Mouse (Mus musculus) frontal cortex, postnatal 14 days (tissue): ENCODE results near the gene Triobp.
A peak's percentile ranks its signal among the peaks of the same experiment; 100 is the strongest.
"Not testable (repeated sequence)": the region's sequence is repeated elsewhere in the genome, so short reads cannot be mapped to it uniquely, and the experiment has no call there.

Experiments
- DNase-seq, 2 experiments: peaks; one replicate each; pipeline ENCODE4 v3.0.0; 2022; ENCODE audit warnings: low spot score in 2 of 2

Triobp gene

DNA sequence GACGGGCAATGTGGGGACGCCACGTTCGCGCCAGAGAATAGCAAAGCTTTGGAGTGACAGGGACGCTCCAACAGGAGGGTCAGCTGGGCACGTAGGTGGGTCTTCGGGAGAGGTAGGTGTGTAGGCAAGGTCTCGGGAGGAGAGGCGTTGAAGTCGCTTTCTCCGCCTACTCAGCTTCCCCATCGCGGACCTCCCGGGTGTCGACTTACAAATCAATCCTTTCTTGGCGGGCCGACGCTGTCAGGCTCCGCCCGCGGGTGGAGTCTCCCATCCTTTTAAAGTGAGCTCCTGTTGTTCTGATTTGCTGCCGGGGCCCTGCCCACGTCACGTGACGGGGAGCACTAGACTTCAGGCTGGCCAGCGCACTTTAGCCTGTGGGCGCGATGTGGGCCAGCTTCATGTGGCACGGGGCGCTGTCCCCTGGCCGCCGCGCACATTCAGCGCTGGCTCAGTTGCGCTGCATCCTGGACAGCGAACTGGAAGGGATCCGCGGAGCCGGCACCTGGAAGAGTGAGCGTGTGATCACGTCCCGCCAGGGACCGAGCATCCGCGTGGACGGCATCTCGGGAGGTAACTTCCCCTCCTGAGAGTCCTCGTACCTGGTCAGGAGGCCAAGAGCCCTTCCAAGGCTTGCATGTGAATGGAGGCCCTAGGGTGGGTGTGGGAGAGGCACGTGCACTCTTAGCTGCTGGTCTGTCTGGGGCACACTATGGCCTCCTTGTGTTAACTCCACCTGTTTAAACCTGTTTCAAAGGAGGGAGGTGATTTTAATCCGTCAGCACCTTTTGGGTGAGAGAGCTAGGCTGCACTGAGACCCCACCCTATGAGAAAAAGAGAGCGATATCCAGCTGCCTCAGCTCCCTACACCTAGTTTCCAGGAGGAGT is 83.3 kb downstream of the Triobp start:
- DNase-seq: peak; percentile 76 to 77

DNA sequence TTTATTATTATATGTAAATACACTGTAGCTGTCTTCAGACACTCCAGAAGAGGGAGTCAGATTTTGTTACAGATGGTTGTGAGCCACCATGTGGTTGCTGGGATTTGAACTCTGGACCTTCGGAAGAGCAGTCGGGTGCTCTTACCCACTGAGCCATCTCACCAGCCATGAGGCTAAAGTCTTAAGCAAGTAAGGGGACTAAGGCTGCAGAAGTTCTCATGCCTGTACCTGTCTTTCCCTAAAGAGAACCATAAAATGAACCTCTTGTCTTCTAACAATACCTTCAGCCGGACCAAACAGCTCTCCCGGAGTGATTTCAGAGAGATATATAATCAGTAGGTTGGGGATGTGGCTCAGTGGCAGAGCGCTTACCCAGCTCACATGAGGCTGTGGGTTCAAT is 84.4 kb downstream of the Triobp start:
- not testable (repeated sequence) for DNase-seq

DNA sequence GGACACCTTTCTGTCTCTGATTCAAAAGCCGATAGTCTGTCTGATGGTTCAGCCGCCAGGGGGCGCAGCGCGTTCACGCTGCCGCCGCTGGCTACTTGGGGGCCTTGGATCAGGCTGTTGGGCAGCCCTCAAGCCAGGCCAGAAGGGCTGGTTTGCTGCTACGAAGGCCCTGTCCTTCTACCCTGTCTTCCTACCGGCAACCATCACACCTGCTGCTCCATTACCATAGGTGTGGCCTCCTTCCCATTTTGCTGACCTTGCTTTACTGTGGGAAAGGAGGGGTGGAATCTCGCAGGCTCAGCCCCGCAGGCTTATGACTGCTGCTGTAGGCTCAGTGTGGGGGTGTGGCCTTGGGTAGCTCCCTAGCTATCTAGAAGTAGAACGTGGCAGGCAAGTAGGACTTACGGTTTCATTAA is 90.4 kb downstream of the Triobp start:
- DNase-seq: peak in 1 of 2 experiments; percentile 47

DNA sequence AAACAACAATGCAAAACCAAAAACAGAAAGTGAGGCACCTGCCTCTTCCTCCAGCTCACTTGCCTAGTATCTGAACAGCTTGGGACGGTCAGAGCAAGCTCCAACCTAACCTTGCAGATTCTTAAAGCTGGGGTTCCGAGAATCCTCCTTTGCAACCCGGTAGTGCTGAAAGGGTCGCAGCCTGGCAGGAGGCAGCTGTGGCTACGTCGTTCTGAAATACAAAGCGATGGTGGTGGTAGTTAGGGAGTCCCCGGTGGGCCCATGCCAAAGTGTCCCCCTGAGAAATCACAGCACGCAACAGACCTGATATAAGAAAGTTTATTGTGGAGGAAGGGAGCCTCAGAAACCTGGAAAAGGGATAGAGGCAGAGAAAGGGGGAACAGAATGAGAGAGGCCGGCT is 90.8 kb downstream of the Triobp start:
- no peak for DNase-seq

DNA sequence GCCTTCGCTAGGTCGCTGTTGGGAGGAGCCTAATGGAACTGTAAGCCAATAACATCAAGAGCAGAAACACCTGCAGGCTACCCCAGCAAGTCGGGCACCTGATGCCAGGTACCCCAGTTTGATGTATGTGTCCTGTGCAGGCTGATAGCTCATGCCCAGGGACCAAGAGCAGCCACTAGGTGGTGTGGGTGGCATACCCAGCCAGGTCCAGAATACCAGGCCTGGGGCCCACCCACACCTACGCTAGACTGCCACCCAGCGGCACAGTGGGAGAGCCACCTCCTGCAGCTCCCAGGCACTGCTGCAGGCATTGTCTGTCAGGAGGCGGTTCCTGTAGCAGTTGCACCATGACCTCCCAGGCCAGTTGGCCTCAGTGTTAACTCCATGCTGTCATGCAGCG is 91.3 kb downstream of the Triobp start:
- no peak for DNase-seq

DNA sequence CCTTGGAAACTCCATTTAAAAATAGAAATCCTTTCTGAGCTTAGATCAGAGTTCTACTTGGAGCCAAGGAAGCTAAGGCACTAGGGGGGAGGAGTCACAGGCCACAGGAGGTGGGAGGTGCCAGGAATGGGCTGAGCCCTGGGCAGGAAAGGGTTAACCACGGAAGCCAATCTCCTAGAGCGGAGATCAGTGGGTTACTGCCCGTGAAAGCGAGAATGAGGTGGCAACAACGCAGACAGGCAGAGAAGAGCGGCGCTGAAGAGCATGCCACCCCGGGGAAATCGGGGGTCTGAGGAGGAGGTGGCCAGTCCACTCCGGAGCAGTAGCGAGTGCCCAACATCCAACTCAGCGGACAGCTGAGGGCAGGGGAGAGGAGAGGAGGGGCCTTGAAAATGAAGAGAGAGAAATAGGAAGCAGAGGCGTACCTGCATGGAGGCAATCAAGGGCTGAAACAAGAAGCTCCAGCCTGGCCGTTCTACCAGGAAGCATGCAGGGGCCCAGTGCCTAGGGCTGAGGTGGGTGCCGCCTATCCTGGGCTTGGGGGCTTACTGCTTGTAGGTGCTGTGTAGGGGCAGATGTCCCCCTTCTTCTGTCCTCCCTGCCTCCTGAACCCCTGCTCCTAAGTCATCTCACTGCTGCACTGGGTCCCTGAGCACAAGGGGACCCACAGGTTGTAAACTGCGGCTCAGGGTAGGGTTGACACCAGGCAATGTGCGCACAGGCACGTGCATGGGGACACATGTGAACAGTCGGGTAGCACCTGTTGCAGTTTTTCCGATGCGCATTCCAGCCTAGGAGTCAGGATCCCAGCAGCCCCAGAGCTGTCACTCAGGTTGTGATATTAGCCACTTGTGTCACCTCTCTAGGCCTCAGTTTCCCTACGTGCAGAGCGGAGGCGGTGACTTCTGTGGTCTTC is 93.2 kb downstream of the Triobp start:
- no peak for DNase-seq

DNA sequence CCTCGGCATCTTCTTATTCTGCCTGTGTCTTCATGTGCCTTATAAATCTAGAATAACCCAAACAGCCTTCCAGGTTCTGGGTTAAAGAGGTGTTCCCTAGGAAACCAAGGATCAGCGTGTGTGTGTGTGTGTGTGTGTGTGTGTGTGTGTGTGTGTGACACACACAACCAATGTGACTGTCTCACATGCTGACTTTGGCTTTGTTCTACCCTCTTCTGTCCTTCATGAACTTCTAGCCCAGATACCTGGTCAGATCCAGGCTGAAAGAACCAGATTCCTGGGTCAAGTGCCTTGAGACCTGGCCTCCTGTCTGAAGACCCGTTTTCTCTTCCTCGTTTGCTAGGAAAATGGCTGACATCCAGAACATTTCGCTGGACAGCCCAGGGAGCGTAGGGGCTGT is 94.1 kb downstream of the Triobp start, which contains the start of gene Galr3:
Galr3 (plus strand) TSS at position 301 of the 400 bp plus-strand sequence.
- no peak for DNase-seq

DNA sequence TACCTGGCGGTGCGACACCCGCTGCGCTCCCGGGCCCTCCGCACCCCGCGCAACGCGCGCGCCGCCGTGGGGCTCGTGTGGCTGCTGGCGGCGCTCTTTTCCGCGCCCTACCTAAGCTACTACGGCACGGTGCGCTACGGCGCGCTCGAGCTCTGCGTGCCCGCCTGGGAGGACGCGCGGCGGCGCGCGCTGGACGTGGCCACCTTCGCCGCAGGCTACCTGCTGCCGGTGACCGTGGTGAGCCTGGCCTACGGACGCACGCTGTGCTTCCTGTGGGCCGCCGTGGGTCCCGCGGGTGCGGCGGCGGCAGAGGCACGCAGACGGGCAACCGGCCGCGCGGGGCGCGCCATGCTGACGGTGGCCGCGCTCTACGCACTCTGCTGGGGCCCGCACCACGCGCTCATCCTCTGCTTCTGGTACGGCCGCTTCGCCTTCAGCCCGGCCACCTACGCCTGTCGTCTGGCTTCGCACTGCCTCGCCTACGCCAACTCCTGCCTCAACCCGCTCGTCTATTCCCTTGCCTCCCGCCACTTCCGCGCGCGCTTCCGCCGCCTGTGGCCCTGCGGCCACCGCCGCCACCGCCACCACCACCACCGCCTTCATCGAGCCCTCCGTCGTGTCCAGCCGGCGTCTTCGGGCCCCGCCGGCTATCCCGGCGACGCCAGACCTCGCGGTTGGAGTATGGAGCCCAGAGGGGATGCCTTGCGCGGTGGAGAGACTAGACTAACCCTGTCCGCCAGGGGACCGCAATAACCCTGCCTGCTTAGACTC is 95.4 kb downstream of the Triobp start:
- DNase-seq: no peak

DNA sequence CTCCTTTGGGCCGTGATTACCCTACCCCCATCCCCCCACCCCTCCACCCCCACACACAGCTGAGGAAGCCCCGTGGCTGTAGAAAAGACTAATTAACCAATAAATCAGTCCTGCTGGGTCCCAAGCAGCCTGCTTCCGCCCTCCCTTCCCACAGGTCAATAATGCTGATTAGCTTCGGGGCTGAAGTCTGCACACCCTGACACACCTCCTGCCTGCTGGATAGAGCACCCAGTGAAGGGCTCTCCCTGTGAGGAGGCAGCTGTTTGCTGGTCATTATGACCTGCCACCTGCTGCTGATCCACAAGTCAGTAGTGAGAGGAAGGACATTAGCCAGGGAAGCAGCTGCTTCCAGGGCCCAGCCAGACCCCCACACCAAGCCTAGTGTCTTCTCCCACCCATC is 97.3 kb downstream of the Triobp start:
- DNase-seq: no peak

DNA sequence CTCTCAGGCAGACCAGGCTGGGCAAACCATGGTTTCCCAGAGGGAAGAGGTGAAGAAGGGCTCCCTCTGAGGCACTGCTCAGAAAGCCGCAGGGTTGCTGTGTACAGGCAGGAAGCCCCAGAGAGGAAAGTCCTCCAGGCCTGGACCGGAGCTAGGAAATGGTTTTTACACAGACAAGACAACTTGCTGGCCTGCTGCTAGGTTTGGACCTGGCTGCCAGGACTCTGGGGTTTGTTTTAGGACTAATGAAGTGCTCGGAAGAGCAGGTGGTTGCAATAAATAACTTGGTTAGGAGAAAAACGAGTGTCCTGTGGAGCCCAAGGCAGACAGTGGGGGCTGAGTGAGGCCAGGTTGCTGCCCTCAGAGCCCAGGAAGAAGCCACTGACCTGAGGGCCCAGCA is 100.7 kb downstream of the Triobp start:
- no peak for DNase-seq

DNA sequence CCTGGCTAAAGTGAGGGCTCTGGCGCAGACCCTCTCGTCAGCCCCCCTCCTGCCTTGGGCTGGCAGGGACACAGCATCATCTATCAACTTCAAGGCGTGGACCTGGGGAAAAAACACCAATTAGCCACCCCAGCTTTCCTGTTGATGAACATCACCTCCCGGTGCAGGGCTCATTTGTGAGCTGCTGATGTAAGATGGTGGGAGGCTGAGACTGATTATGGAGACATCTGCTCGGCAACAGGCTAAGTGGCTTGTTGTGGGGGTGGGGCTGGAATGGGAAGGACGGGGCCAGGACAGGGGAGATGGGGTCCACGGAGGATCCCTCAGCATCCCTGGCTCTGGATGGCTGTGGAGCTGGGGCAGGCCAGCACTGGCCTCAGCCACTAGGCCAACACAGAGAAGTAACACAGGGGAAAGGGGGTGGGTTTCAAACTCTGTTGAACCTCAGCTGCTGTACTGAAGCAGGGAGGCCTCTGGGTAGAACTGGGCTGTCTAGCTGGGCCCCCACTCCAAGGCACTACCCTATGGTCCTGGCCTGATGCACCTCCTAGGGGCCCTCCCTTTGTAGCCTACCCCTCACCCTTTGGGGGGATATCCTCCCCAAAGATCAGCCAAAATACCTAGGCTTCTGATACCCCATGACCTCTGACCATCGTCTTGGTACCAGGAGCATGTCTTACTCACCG is 102.8 kb downstream of the Triobp start:
- no peak for DNase-seq

DNA sequence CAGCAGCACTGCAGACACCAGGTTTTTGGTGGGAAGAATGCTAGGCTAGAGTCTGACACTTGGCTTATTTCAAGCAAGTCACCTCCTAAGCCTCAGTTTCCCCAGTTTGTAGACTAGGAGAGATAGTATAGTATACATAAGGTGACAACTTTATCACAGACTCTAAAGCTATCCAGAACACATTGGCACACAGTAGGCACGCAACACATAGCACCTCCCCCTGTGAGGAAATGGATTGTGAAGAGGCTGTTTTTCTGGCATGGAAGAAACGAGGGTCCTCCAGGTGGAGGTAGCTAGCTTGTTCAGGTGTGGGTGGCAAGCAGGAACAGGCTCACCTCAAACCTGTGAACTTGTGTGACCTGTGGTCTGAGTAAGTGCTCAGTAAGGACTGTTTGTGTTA is 103.4 kb downstream of the Triobp start:
- no peak for DNase-seq

DNA sequence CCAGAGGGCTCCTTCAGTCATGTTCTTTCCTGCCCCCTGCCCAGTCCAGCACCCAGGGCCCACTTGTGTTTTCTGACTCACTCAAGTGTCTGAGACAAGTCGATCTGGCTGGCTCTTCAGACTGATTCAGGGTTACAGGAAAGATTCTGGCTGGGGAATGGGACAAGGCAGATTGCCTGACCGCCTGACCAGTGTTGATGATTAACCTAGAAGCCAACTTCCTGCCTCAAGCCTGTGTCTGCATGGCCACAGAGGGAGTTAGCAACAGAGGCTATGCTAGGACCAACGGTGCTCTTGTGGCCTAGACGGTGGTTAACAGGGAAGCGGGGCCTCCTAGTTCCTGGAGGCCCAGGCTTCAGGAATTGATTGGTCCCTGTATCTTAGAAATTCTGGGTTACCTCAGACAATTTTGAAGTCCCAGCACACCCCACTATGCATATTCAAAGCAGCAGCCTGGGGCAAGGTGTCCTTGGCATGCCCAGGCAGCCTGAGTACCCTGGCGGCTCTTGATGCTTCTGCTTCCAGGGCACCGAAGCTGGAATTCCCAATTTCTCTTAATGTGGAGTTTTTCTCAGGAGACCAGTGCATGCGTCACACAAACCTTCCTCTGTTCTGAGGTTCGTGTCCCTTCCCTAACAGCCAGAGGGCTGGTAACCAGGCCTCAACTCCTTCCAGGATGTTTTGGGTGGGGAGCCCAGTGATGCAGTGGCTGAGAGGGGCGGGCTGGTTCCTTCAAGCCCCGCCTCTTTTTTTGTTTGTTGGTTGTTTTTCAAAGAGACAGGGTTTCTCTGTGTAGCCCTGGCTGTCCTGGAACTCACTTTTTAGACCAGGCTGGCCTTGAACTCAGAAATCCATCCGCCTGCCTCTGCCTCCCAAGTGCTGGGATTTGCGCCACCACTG is 104.2 kb downstream of the Triobp start:
- DNase-seq: no peak

DNA sequence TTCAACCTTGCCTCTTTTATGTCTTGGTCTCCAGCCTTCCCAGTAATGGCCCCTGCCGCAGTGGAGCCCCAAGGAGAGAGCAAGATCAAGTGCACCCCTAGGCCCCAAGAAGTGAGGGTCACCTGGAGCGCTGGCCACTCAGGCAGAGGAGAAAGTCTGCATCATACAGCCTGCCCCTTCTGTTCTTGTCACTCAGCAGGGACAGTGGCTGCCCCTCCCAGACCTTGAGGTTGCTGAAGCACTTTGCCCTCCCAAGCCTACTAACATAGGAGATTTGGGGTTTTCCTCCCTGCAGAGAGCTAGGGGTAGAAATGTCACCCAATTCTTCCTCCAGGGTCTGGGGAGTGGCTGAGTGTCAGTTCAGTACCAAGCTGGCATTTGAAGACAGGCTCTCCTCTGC is 104.8 kb downstream of the Triobp start:
- no peak for DNase-seq
